Comparison of ENCODE assay signal across 13 mouse cellular contexts in genomic region chr5:134621099-134621640, GRCm38 (mm10).
"Had no signal": no experiment of that assay in that cellular context is flagged by ENCODE, and none has a peak within 500 bp of the region (broad histone marks: within the 10 kb centered on the region; RNA-seq: fewer than 3 reads in every experiment).

No protein-coding gene starts in this region.

- H3K27ac ChIP-seq: kidney, postnatal 0 days; limb, embryonic 15.5 days; liver, embryonic 12.5 days; midbrain, embryonic 10.5 days; neural tube, embryonic 15.5 days had no signal

- H3K9me3 ChIP-seq: limb, embryonic 15.5 days; liver, embryonic 12.5 days; midbrain, embryonic 10.5 days; neural tube, embryonic 15.5 days had no signal

- H3K9ac ChIP-seq: limb, embryonic 15.5 days; liver, embryonic 12.5 days; neural tube, embryonic 15.5 days had no signal

- H3K4me2 ChIP-seq: limb, embryonic 15.5 days; liver, embryonic 12.5 days; neural tube, embryonic 15.5 days had no signal

- H3K4me3 ChIP-seq: limb, embryonic 15.5 days; liver, embryonic 12.5 days; midbrain, embryonic 10.5 days; myocyte; neural tube, embryonic 15.5 days had no signal

- ATAC-seq: liver, embryonic 12.5 days had no signal

- H3K27me3 ChIP-seq: limb, embryonic 15.5 days; liver, embryonic 12.5 days; neural tube, embryonic 15.5 days had no signal

- H3K4me1 ChIP-seq: limb, embryonic 15.5 days; liver, embryonic 12.5 days; midbrain, embryonic 10.5 days had no signal

- DNase-seq: kidney, adult 11 months; kidney, adult 9 months; kidney, postnatal 36 days; midbrain, embryonic 14.5 days; right cerebral cortex, adult 18-20 months; right cerebral cortex, postnatal 25 days; thymus, postnatal 36 days had no signal
